Mouse (Mus musculus) embryonic fibroblast, embryonic 13.5 days (primary cell): ENCODE measurements at regions not wholly inside any gene's neighbourhood (a gene's known extent, or its start where the extent isn't known, plus 50 kb on each side); places are given as distances from the start of the nearest gene placed in this dataset.

Source experiments
- CTCF ChIP-seq: IDR thresholded peaks from 2 replicates; pipeline ENCODE4 v1.5.1; 2011; ENCODE audit warnings: mild to moderate bottlenecking, control low read depth, low read length, moderate library complexity, borderline replicate concordance; ENCODE audit not compliant: insufficient read depth
- POLR2A ChIP-seq: IDR thresholded peaks from 2 replicates; pipeline ENCODE4 v1.6.1; 2011; ENCODE audit warnings: low read depth, mild to moderate bottlenecking, control low read depth, low read length, moderate library complexity

GRCm38 (mm10) chr13:34456051-34456450 lies 111.1 kb upstream of the Slc22a23 start:
- no peak for TF ChIP-seq CTCF
- TF ChIP-seq POLR2A: no peak
